Mouse (Mus musculus): Measurements from ENCODE around the gene Tcaf3.

DNA sequence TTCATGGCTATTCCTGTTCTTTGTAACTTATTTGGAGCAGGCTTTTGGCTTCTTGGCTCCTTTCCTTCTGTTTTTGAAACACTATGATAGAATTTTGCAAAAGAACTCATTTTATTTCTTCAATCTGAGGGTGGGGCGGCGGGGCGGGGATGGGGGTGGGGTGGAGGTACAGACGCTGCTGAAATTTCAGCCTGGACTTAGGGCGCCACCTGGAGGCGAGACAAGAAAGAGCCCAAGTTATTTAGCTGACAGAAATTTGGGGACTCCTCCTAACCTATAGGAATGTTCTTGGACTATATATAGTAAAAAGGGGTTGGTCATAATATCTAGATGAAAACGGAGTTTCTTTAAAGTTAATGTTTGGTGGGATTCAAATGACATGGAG is 14.0 kb downstream of the Tcaf3 start:
- no peak for TF ChIP-seq HCFC1 (IDR thresholded peaks at IDR 0.05; ENCODE audit: borderline replicate concordance, insufficient read depth, low read length)
- TF ChIP-seq ZC3H11A (IDR thresholded peaks at IDR 0.05; ENCODE audit: borderline replicate concordance, low read depth, low read length): peak; percentile 45; the same call in 1 of the 2 replicates
- no peak for TF ChIP-seq CHD2 (IDR thresholded peaks at IDR 0.05; ENCODE audit: low read depth, low read length)
